ENCODE assay signal across 11 mouse cellular contexts in the genomic region with DNA sequence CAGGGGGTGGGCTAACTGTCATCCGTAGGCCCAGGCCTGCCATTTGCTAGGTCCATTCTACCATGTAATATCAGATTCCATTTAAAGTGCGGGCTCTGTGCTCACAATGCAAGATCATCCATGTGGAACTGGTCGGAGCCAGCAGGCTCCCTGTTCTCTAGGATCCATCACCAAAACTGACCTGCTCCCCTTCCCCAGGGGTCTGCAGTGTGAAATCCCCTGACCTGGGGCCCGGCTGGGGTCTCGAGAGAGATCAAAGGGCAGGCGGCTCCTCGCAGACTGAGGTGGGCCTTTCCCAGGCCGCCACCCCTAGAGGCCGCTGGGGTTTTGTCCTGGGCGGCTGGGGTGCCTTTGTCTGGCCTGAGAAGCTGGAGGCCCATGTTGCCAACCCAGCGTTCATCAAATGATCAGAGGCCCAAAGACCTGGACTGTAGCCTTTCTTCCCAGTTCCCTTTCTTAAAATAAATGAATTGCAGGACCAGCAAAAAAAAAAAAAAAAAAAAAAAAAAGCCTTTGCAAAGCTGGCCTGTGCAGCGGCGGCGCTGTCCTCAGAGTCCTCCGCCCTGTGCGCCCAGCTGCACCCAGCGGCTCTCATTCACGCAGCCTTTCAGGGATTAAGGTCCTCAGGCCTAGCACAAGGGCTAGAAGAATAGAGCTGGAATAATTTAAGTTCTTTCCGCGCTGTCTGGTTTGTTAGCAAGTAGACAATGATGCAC.
DNase-seq lines count a peak whose midpoint lies in the region; ATAC-seq and TF ChIP-seq lines count a peak whose summit lies in the region.
"Had no signal": no experiment of that assay in that cellular context is flagged by ENCODE, and none has a peak within 500 bp of the region (broad histone marks: within the 10 kb centered on the region; RNA-seq: fewer than 3 reads in every experiment).

No protein-coding gene starts in this region.

- H3K36me3 ChIP-seq in kidney, embryonic 14.5 days (ENCODE audit: control insufficient read depth, insufficient read depth, low read length), result no peaks in the 10 kb centered on the region
- H3K36me3 ChIP-seq in hindbrain, embryonic 12.5 days, result 0 out of 2 replicates have a peak, but pooled peaks cover 9% of the 10 kb centered on the region
- peaks cover 20% of the 10 kb centered on the region for H3K36me3 ChIP-seq in midbrain, postnatal 0 days (ENCODE audit: insufficient read depth, low read length)
- no peaks in the 10 kb centered on the region for H3K36me3 ChIP-seq in liver, embryonic 11.5 days (ENCODE audit: control insufficient read depth, insufficient read depth, low read length)
- H3K36me3 ChIP-seq: heart, embryonic 10.5 days; liver, embryonic 12.5 days had no signal

- no peak overlapping the region for H3K4me3 ChIP-seq in kidney, embryonic 14.5 days (ENCODE audit: low read length)
- no peak overlapping the region for H3K4me3 ChIP-seq in hindbrain, embryonic 12.5 days
- H3K4me3 ChIP-seq in midbrain, postnatal 0 days (ENCODE audit: low read depth, low read length), result no peak overlapping the region
- no peak overlapping the region for H3K4me3 ChIP-seq in liver, embryonic 11.5 days (ENCODE audit: low read depth, low read length)
- H3K4me3 ChIP-seq: heart, embryonic 10.5 days; liver, embryonic 12.5 days had no signal

- no peak overlapping the region for H3K27ac ChIP-seq in kidney, embryonic 14.5 days (ENCODE audit: low read depth, low read length)
- peak overlapping the region; percentile 92 for H3K27ac ChIP-seq in hindbrain, embryonic 12.5 days
- peak overlapping the region; percentile 79 for H3K27ac ChIP-seq in midbrain, postnatal 0 days (ENCODE audit: low read depth, low read length)
- H3K27ac ChIP-seq in liver, embryonic 11.5 days (ENCODE audit: low read depth, low read length), result no peak overlapping the region
- H3K27ac ChIP-seq: heart, embryonic 10.5 days; kidney, postnatal 0 days; liver, embryonic 12.5 days had no signal

- H3K9ac ChIP-seq in kidney, embryonic 14.5 days (ENCODE audit: low read depth, low read length), result no peak overlapping the region
- peak overlapping the region; percentile 53; the same call in 1 of the 2 replicates for H3K9ac ChIP-seq in hindbrain, embryonic 12.5 days
- no peak overlapping the region; the same call in 1 of the 2 replicates for H3K9ac ChIP-seq in midbrain, postnatal 0 days (replicated peaks; ENCODE audit: low read length, poor library complexity, severe bottlenecking)
- H3K9ac ChIP-seq in liver, embryonic 11.5 days (ENCODE audit: low read depth, low read length), result no peak overlapping the region
- H3K9ac ChIP-seq: liver, embryonic 12.5 days had no signal

- 0 out of 2 replicates have a peak, but pooled peaks have one; percentile 38 for ATAC-seq in kidney, embryonic 14.5 days (ENCODE audit: low FRiP score, low TSS enrichment)
- peak; percentile 62 for ATAC-seq in hindbrain, embryonic 12.5 days (ENCODE audit: low FRiP score)
- ATAC-seq in midbrain, postnatal 0 days (ENCODE audit: low FRiP score), result peak; percentile 72; the same call in 1 of the 2 replicates
- no peak for ATAC-seq in liver, embryonic 11.5 days (replicated peaks; ENCODE audit: low FRiP score)
- ATAC-seq: liver, embryonic 12.5 days had no signal

- H3K27me3 ChIP-seq in kidney, embryonic 14.5 days (ENCODE audit: control insufficient read depth, insufficient read depth, low read length), result no peaks in the 10 kb centered on the region
- no peaks in the 10 kb centered on the region for H3K27me3 ChIP-seq in hindbrain, embryonic 12.5 days
- no peaks in the 10 kb centered on the region for H3K27me3 ChIP-seq in midbrain, postnatal 0 days (ENCODE audit: insufficient read depth, low read length)
- peaks cover 2% of the 10 kb centered on the region; the same call in 1 of the 2 replicates for H3K27me3 ChIP-seq in liver, embryonic 11.5 days (replicated peaks; ENCODE audit: control insufficient read depth, insufficient read depth, low read length)

- no peak overlapping the region for H3K4me2 ChIP-seq in kidney, embryonic 14.5 days (replicated peaks; ENCODE audit: low read depth, low read length)
- no peak overlapping the region for H3K4me2 ChIP-seq in hindbrain, embryonic 12.5 days (replicated peaks)
- H3K4me2 ChIP-seq in midbrain, postnatal 0 days (ENCODE audit: low read depth, low read length, poor library complexity, severe bottlenecking), result no peak overlapping the region
- H3K4me2 ChIP-seq in liver, embryonic 11.5 days, result no peak overlapping the region
- H3K4me2 ChIP-seq: liver, embryonic 12.5 days had no signal

- H3K9me3 ChIP-seq in kidney, embryonic 14.5 days (ENCODE audit: control insufficient read depth, low read length), result no peaks in the 10 kb centered on the region
- H3K9me3 ChIP-seq in hindbrain, embryonic 12.5 days (replicated peaks), result no peaks in the 10 kb centered on the region
- no peaks in the 10 kb centered on the region for H3K9me3 ChIP-seq in midbrain, postnatal 0 days (ENCODE audit: low read length)
- no peaks in the 10 kb centered on the region for H3K9me3 ChIP-seq in liver, embryonic 11.5 days (ENCODE audit: control insufficient read depth, low read length)
- H3K9me3 ChIP-seq: heart, embryonic 10.5 days; liver, embryonic 12.5 days had no signal

- WGBS in kidney, embryonic 14.5 days, result 22% methylated on average over 20 of the region's 20 CpGs
- 8% methylated on average over 20 of the region's 20 CpGs for WGBS in hindbrain, embryonic 12.5 days
- 10% methylated on average over 20 of the region's 20 CpGs for WGBS in midbrain, postnatal 0 days
- 50% methylated on average over 20 of the region's 20 CpGs for WGBS in liver, embryonic 11.5 days

- TF ChIP-seq CTCF in midbrain, postnatal 0 days (IDR thresholded peaks at IDR 0.05), result peak; percentile 42

- H3K4me1 ChIP-seq in kidney, embryonic 14.5 days (ENCODE audit: control insufficient read depth, insufficient read depth, low read length), result peaks cover 8% of the 10 kb centered on the region; the same call in 1 of the 2 replicates
- peaks cover 44% of the 10 kb centered on the region for H3K4me1 ChIP-seq in hindbrain, embryonic 12.5 days
- peaks cover 20% of the 10 kb centered on the region for H3K4me1 ChIP-seq in midbrain, postnatal 0 days (ENCODE audit: insufficient read depth, low read length)
- H3K4me1 ChIP-seq in liver, embryonic 11.5 days (replicated peaks; ENCODE audit: control insufficient read depth, insufficient read depth, low read length), result peaks cover 2% of the 10 kb centered on the region

- no peak for DNase-seq in kidney, postnatal 25 days
- peak; percentile 83 for DNase-seq in embryo, embryonic 9.5 days (ENCODE audit: extremely low spot score)
- DNase-seq in midbrain, postnatal 0 days (ENCODE audit: low spot score), result peak; percentile 32
- DNase-seq in liver, embryonic 11.5 days (ENCODE audit: low spot score), result no peak
- DNase-seq in lung, postnatal 4 days, result no peak
- DNase-seq in cerebellum, adult 8-10 months, result no peak

Comparison
In these comparisons a context has a peak if more than half of its experiments do, and no peak if none do; other contexts are left out.
1. H3K27ac ChIP-seq: peak in hindbrain, embryonic 12.5 days (single experiment) and midbrain, postnatal 0 days (single experiment); none in kidney, embryonic 14.5 days (single experiment) and liver, embryonic 11.5 days (single experiment).
2. DNase-seq: peak in embryo, embryonic 9.5 days (single experiment) and midbrain, postnatal 0 days (single experiment); none in kidney, postnatal 25 days (0 of 2), liver, embryonic 11.5 days (single experiment), lung, postnatal 4 days (0 of 2) and cerebellum, adult 8-10 months (single experiment).